Mouse (Mus musculus): ENCODE data around the gene Mdga1. TPM values are rescaled to one million over a fixed set of nuclear protein-coding genes. Genes with fewer than 3 reads are reported as not detected.

Mdga1 gene
- polyA plus RNA-seq, 1 experiment = 26.7 TPM

- DNase-seq (ENCODE audit: extremely low spot score in 1 of 2, low spot score in 1 of 2) = no peak
Measured at GRCm38 (mm10) chr17:29983190-29983589, 13.3 kb upstream of the Mdga1 start.

GRCm38 (mm10) chr17:29981568-29981967, 11.7 kb upstream of the Mdga1 start:
- DNase-seq (ENCODE audit: extremely low spot score in 1 of 2, low spot score in 1 of 2) = no peak

- no peak for DNase-seq (ENCODE audit: extremely low spot score in 1 of 2, low spot score in 1 of 2)
Measured at GRCm38 (mm10) chr17:29979841-29980240, 10.0 kb upstream of the Mdga1 start.

- DNase-seq (ENCODE audit: extremely low spot score in 1 of 2, low spot score in 1 of 2) = no peak
Measured at GRCm38 (mm10) chr17:29979020-29979419, 9.1 kb upstream of the Mdga1 start.

- peak; percentile 81 to 95 for DNase-seq (ENCODE audit: extremely low spot score in 1 of 2, low spot score in 1 of 2)
Measured at GRCm38 (mm10) chr17:29975731-29976130, 5.8 kb upstream of the Mdga1 start.

GRCm38 (mm10) chr17:29973226-29973625, 3.3 kb upstream of the Mdga1 start:
- DNase-seq (ENCODE audit: extremely low spot score in 1 of 2, low spot score in 1 of 2) = no peak

- no peak for DNase-seq (ENCODE audit: extremely low spot score in 1 of 2, low spot score in 1 of 2)
Measured at GRCm38 (mm10) chr17:29971761-29972432, 2.0 kb upstream of the Mdga1 start.

- DNase-seq (ENCODE audit: extremely low spot score in 1 of 2, low spot score in 1 of 2) = no peak
Measured at GRCm38 (mm10) chr17:29965506-29965905, 4.4 kb downstream of the Mdga1 start.

GRCm38 (mm10) chr17:29963730-29964259, 6.1 kb downstream of the Mdga1 start:
- DNase-seq (ENCODE audit: extremely low spot score in 1 of 2, low spot score in 1 of 2) = no peak

- no peak for DNase-seq (ENCODE audit: extremely low spot score in 1 of 2, low spot score in 1 of 2)
Measured at GRCm38 (mm10) chr17:29955880-29956279, 14.0 kb downstream of the Mdga1 start.

GRCm38 (mm10) chr17:29954316-29954715, 15.6 kb downstream of the Mdga1 start:
- no peak for DNase-seq (ENCODE audit: extremely low spot score in 1 of 2, low spot score in 1 of 2)

- no peak for DNase-seq (ENCODE audit: extremely low spot score in 1 of 2, low spot score in 1 of 2)
Measured at GRCm38 (mm10) chr17:29951100-29951499, 18.8 kb downstream of the Mdga1 start.

- no peak for DNase-seq (ENCODE audit: extremely low spot score in 1 of 2, low spot score in 1 of 2)
Measured at GRCm38 (mm10) chr17:29950574-29950973, 19.3 kb downstream of the Mdga1 start.

- no peak for DNase-seq (ENCODE audit: extremely low spot score in 1 of 2, low spot score in 1 of 2)
Measured at GRCm38 (mm10) chr17:29947271-29947714, 22.6 kb downstream of the Mdga1 start.

- no peak for DNase-seq (ENCODE audit: extremely low spot score in 1 of 2, low spot score in 1 of 2)
Measured at GRCm38 (mm10) chr17:29944376-29944775, 25.5 kb downstream of the Mdga1 start.

- DNase-seq (ENCODE audit: extremely low spot score in 1 of 2, low spot score in 1 of 2) = no peak
Measured at GRCm38 (mm10) chr17:29939011-29939410, 30.9 kb downstream of the Mdga1 start.

GRCm38 (mm10) chr17:29937350-29937781, 32.5 kb downstream of the Mdga1 start:
- no peak for DNase-seq (ENCODE audit: extremely low spot score in 1 of 2, low spot score in 1 of 2)

GRCm38 (mm10) chr17:29934133-29934851, 35.6 kb downstream of the Mdga1 start:
- DNase-seq (ENCODE audit: extremely low spot score in 1 of 2, low spot score in 1 of 2) = no peak

- no peak for DNase-seq (ENCODE audit: extremely low spot score in 1 of 2, low spot score in 1 of 2)
Measured at GRCm38 (mm10) chr17:29932753-29933152, 37.1 kb downstream of the Mdga1 start.

- no peak for DNase-seq (ENCODE audit: extremely low spot score in 1 of 2, low spot score in 1 of 2)
Measured at GRCm38 (mm10) chr17:29931224-29931945, 38.5 kb downstream of the Mdga1 start.

GRCm38 (mm10) chr17:29928751-29929237, 41.1 kb downstream of the Mdga1 start:
- peak in 1 of 2 experiments; percentile 37 for DNase-seq (ENCODE audit: extremely low spot score in 1 of 2, low spot score in 1 of 2)

Measured in frontal cortex, adult 2 months (tissue).